Mouse (Mus musculus): ENCODE results near the gene Serinc3. TPM values are rescaled to one million over a fixed set of nuclear protein-coding genes. Genes with fewer than 3 reads are reported as not detected.
"Not testable (repeated sequence)": the region's sequence is repeated elsewhere in the genome, so short reads cannot be mapped to it uniquely, and the experiment has no call there.

Gene Serinc3
- total RNA-seq, 2 experiments from 2014 or later, result 213 to 225 TPM

DNA sequence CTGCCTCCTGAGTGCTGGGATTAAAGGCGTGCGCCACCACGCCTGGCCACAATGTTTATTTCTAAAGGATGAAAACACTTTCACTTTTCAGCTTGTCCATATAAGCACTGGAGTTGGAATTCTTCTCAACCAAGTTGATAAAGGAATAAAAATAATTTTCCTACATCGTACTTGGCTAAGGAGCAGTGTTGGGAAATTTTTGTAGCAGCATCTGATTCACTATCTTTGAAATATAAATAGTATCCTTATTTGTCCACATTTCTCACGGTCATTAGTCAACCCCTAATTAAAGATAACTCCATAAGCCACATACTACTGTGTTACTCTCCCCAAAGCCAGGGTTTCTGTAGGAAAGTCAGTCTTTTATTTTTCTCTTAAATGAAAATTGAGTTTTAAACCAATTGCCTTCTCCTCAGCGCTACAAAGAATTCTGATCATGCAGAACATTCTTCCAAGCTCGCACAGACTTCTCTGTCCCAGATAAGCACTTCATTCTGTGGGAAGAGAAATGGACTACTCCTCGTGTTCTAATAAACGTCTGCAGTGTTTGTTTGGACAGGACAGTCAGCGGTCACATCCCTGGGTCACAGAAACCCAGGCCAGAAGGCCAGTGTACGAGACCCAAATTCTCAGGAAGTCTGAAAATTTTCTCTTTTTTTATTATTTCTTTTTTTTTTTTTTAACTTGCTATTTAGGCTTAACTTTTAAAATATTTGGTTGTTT, 26.1 kb upstream of the Serinc3 start:
- no peak for DNase-seq (ENCODE audit: extremely low spot score in 1 of 2, low spot score in 2 of 2)
- intact Hi-C loops (cut with DNase I), result no loop called here

DNA sequence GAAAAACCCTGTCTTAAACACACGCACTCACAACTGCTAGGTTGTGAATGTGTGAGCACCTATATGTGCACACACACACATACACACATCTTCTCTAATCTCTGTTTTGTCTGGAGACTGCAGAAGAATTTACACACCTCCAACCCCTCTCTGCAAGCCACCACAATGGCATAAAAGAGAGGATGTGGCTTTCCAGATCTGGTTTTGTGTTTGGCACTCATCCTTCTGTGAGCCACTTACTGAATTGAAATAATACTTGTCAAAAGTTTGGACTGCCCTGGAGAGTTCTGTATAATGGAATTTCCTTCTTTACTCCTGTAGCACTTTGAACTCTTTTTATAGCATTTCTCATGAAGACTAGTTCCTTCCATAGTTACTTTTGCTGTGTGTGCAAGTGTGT, 22.1 kb upstream of the Serinc3 start:
- intact Hi-C loops (cut with DNase I), result no loop called here
- DNase-seq (ENCODE audit: extremely low spot score in 1 of 2, low spot score in 2 of 2), result no peak

DNA sequence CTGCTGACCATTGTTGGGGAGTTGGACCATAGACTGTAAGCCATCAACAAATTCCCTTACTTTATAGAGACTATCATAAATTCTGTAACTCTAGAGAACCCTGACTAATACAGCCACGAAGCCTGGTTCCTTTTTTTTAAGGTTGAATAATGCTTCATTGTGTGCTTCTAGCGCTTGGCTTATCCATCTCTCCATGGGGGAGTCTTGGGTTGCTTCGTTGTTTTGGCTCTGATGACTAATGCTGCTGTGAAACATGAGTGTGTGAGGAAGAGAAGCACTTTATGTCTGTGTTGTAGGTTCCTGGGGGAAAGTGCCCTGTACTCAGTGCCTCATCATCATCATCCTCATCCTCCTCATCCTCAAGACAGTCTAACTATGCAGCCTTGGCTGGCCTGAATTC, 19.0 kb upstream of the Serinc3 start:
- no peak for DNase-seq (ENCODE audit: extremely low spot score in 1 of 2, low spot score in 2 of 2)
- intact Hi-C loops (cut with DNase I), result loop anchor here (5.0 kb wide), 1 partner anchor 53 kb away; no protein-coding TSS in a partner anchor

DNA sequence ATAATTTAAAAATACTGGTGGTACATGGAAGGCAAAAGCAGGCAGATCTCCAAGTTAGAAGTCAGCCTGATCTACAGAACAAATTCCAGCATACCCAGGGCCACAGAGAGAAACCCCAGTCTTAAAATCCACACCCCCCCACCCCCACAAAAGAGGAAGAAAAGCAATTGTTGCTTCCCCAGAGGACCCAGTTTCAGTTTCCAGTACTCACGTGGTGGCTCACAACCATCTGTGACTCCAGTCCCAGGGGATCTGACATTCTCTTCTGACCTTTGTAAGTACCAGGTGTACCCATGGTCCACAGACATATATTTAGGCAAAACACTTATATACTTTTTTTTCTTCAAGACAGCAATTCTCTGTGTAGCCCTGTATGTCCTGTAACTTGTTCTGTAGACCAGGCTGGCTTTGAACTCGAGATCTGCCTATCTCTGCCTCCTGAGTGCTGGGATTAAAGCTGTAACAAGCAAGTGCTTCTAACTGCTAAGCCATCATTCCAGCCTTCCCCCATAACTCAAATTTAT, 17.8 kb upstream of the Serinc3 start:
- intact Hi-C loops (cut with DNase I), result loop anchor here (5.0 kb wide), 1 partner anchor 55 kb away; no protein-coding TSS in a partner anchor
- DNase-seq (ENCODE audit: extremely low spot score in 1 of 2, low spot score in 2 of 2), result no peak

DNA sequence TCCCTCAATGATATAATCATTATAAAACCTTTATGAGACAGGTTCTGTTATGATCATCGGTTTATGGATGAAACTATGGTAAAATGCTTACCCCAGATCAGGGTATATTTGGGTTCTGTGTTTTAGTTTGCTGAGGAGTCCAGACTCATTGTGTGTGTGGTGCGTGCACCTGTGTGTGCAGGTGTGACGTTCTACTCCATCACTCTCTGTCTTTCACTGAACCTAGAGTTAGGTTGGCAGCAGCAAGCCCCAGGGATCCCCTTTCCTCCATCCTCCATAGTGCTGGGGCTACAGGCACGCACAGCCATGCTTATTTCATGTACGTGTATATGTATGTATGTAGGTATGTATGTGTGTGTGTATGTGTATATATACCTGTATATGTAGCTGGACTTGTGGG, 17.1 kb upstream of the Serinc3 start:
- intact Hi-C loops (cut with DNase I), result loop anchor here (5.0 kb wide), 1 partner anchor 55 kb away; no protein-coding TSS in a partner anchor
- DNase-seq (ENCODE audit: extremely low spot score in 1 of 2, low spot score in 2 of 2), result no peak

DNA sequence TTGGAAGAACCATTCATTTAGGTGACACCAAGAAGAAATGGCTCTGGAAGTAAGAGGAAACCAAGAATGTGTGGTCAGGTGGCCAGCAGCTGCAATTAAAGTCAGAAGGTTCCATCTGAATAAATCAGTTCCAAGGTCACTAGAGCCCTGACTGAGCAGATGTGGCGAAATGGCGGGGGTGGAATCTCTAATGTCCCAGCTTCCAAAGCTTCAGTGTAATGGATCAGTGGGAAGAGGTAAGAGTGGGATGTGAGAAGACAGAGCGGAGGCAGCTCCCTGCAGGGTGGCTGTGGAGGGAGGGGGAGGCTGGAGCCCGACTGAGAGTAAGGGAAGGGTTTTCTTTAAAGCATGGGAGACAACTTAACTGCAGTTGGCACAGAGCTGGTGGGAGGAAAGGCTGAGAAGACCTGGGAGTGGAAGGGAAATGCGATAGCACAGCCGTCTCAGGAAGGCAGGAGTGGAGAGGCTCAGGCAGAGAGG, 16.5 kb upstream of the Serinc3 start:
- intact Hi-C loops (cut with DNase I), result loop anchor here (5.0 kb wide), 1 partner anchor 56 kb away; no protein-coding TSS in a partner anchor

DNA sequence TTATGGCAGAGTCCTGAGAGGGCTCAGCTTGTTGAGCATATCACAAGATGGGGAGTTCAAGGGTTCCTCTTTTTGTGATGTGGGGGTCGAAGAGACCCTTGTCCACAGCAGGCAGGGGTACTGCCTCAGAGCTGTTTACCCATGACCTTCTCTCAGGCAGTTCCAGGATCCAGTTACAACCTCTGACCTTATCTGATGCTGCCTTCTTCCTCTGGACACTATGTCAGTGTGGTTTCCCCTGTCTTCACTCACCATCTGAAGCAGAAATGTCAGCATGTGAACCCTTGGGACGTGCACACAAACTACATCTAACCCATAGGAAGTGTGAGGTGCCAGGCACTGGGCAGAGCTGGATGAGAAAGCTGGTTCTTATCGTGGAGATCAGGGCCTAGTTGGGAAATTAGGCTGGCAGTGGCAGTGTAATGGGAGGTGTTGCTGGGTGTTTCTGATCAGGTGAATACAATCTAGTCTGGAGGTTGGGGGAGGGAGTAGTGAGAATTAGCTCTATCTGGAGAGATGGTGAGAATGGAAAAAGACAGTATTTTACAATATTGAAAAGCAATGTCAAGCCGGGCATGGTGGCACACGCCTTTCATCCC, 15.3 kb upstream of the Serinc3 start:
- no peak for DNase-seq (ENCODE audit: extremely low spot score in 1 of 2, low spot score in 2 of 2)
- intact Hi-C loops (cut with DNase I), result loop anchor here (5.0 kb wide), 1 partner anchor 57 kb away; no protein-coding TSS in a partner anchor

More for the DNA sequence above, 16.5 kb upstream of the Serinc3 start:
- no peak for DNase-seq (ENCODE audit: extremely low spot score in 1 of 2, low spot score in 2 of 2)

DNA sequence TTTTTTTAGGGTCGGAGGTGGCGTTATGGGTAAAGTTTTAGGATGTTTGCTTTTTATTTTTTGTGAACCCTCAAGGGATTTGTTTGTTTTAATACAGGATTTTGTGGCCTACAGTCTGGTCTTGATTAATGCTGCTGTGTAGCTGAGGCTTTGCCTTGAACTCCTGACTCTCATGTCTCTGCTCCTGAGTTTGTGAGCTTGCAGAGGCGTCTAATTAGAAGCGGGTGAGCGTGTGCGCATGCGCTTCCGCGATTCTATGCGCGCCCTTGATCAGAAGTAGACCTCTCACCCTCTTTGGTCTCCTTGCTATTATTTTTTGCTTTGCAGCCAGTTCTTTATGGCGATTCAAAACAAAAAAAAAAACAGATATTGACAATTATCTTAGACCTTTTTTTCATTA, 14.5 kb upstream of the Serinc3 start:
- intact Hi-C loops (cut with DNase I), result no loop called here
- no peak for DNase-seq (ENCODE audit: extremely low spot score in 1 of 2, low spot score in 2 of 2)

DNA sequence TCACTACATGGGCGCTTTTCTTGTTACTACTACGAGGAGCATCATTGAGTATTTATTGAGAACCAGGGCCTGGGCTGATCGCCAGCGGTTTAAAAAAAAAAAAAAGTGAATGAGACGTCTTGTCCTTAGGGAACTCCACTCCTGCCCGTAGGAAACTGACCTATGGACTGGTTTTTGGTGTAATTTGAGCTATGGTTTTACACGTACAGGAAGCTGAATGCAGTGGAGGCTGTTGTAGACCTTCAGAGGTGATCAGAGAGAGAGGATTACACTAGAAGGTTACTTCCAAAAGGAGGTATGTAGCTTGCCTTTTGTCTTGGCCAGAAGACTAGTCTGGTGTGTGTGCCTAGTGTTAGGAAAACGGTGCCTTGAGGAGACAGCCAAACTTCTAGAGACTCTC, 14.0 kb upstream of the Serinc3 start:
- intact Hi-C loops (cut with DNase I), result no loop called here
- peak in 1 of 2 experiments; percentile 35 for DNase-seq (ENCODE audit: extremely low spot score in 1 of 2, low spot score in 2 of 2)

DNA sequence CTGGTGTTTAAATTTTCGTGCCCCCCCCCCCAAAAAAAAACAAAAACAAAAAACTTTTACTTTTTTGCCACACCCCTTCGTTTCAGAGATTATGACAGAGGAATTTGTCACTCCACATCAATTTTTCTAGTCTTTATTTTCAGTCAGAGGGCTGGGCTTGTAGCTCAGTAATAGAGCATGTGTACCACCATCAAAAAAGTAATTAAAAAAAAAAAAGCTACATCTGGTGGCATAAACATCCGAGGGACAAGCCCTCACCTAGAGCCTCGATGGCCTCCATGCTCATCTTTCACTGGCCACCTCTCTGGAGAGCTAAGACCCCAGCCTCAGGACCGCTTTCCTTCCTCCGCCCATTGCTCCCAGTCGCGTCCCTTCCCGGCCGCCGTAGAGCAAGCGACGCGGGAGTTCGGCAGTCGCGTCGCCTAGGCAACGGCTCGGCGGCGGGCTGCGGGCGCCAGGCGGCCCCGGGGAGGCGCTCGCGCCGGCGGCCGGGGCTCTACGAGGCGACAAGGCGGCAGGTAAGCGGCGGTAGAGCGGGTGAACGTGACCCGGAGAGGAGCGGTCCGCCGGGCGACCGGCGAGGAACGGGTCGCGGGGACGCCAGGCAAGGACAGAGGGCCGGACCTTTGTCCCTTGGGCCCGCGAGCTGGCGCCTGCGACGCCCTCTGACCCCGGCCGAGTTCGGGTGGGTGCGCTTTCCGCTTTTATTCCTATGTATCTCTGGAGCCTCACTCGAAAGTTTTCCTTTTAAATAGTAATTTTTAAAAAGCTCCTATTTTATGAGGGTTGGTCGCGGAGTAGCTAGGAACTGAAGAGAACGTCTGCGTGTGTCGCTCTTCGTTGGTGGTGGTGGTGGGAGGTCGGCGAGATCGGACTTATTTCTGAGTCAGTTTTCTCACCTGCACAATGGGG, 13.3 kb upstream of the Serinc3 start, which contains the start of gene Pkig:
TSS of gene Pkig (plus strand) at position 412 of the 912 bp plus-strand sequence.
- intact Hi-C loops (cut with DNase I), result no loop called here
- peak; percentile 76 to 94 for DNase-seq (ENCODE audit: extremely low spot score in 1 of 2, low spot score in 2 of 2)

DNA sequence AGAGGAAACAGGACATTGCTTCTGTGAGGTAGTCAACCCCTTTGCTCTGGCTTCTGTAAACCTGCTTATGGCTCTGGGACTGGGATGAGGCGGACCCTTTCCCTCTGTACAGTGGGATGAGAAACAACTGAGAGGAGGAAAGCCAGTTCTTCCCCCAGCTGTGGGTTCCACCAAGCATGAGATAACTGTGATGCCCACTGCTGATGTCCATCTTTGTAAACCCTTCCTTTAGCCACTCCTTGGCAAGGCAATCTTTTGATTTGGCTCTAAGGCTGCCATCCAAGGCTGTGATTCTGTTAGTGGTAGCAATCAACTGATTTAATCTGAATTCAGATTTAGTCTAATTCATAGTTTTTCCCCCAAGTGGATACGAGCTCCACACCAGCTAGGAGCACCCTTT, 12.6 kb upstream of the Serinc3 start:
- intact Hi-C loops (cut with DNase I), result no loop called here
- no peak for DNase-seq (ENCODE audit: extremely low spot score in 1 of 2, low spot score in 2 of 2)

DNA sequence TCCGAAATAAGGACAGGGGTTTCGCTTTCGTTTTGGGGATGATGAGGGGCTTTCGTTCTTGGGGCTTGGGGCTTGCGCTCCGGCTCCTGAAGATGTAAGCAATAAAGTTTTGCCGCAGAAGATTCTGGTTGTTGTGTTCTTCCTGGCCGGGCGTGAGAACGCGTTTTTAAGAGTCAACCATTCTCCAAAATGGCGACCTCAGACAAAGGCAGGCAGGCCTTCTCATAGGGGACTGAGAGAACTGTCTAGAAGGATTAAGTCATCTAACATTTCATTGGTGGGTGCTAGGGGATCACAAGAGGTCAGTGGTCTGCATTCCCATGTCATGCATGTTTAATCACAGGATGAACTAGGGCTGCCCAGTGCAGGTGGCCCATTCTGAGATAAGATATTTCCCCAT, 10.8 kb upstream of the Serinc3 start:
- intact Hi-C loops (cut with DNase I); DNase-seq (ENCODE audit: extremely low spot score in 1 of 2, low spot score in 2 of 2): not testable (repeated sequence)

DNA sequence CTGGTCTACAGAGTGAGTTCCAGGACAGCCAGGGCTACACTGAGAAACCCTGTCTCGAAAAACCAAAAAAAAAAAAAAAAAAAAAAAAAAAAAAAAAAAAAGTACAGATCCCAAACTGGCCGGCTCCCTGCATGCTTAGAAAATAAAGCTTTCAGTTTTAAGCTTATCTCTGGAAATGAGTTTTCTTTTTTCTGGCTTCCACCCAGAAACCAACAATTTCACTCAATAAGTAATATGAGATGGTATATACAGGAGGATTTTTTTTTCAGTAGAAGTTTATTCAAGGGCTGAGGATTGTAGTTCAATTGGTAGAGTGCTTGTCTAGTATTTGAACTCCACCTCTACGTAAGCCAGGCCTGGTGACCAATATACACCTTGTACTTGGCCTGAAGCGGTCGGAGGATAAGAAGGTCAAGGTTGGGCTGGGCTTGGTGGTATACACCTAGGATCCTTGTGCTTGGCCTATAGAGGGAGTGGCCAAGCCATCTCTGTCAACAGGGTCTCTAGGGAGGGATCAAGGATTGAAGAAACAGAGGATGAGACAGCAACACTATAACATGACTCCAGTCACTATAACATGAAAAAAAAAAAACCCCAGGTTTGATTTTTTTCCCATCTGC, 1.6 kb upstream of the Serinc3 start:
- DNase-seq (ENCODE audit: extremely low spot score in 1 of 2, low spot score in 2 of 2), result no peak
- intact Hi-C loops (cut with DNase I), result no loop called here

DNA sequence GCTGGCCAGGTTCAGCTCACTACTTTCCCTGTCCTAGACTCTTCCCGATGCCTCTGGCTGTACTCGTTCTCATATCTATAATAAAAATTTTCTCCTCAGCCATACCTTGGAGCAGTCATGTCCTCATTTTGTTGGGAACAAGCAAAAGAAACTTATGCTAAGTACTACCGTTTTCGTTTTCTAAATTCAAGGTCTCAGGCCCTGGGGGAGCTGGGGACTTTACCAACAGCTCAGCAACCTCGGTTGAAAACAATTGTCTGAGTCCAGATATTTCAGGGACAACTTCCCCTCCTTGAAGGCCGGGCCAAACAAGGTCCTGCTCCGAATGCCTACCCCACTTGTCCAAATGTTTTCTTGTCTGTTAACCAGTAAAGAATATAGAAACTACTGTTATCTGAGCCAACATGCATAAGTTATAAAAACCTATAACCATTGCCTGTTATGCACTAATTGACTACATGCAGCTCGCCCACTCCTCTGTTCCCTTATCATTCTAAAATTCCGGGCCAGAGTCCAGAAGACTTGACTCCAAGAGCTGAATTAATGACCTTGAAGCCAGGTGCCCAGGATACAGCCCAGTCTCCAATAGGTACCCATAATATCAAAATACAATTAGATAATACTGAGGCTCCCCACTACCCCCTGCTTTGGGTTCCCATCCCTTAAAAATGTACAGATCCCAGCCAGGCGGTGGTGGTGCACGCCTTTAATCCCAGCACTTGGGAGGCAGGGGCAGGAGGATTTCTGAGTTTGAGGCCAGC, 949 bp upstream of the Serinc3 start:
- intact Hi-C loops (cut with DNase I), result no loop called here
- DNase-seq (ENCODE audit: extremely low spot score in 1 of 2, low spot score in 2 of 2), result no peak

DNA sequence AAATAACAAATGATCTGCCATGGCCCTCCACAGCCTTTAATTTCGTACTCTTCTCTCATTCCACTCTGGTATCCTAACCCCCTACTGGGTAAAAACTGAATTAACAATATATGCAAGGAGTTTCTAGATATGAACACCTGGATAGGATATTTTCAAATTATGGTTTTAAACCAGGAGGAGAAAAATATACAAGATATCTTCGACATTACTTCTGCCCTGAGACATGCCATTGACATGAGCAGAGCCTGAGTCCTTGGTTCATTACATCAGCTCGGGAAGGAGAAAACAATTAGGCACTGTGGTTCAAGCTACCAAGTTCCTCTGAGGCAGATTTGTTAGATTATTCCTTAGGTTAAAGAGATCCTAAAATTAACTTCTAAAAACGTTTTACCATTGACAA, 884 bp downstream of the Serinc3 start:
- intact Hi-C loops (cut with DNase I), result no loop called here
- no peak for DNase-seq (ENCODE audit: extremely low spot score in 1 of 2, low spot score in 2 of 2)

DNA sequence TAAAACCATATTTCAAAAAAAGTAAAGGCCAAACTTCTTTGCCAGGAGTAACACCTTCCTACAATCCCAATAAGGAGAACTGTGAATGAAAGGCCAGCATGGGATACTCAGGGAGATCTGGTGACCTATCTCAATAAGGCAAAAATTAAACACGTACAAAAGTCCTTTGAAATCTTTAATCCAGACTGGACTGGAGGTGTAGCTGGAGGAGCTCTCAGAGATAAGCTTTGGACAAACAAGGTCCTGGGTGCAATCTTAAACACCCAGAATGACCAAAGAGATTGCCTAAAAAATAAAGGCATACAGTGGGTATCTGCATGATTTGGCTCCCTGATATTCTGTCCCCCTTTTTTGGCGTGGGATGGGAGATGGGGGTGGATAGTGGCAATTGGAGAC, 1.4 kb downstream of the Serinc3 start:
- intact Hi-C loops (cut with DNase I), result no loop called here

DNA sequence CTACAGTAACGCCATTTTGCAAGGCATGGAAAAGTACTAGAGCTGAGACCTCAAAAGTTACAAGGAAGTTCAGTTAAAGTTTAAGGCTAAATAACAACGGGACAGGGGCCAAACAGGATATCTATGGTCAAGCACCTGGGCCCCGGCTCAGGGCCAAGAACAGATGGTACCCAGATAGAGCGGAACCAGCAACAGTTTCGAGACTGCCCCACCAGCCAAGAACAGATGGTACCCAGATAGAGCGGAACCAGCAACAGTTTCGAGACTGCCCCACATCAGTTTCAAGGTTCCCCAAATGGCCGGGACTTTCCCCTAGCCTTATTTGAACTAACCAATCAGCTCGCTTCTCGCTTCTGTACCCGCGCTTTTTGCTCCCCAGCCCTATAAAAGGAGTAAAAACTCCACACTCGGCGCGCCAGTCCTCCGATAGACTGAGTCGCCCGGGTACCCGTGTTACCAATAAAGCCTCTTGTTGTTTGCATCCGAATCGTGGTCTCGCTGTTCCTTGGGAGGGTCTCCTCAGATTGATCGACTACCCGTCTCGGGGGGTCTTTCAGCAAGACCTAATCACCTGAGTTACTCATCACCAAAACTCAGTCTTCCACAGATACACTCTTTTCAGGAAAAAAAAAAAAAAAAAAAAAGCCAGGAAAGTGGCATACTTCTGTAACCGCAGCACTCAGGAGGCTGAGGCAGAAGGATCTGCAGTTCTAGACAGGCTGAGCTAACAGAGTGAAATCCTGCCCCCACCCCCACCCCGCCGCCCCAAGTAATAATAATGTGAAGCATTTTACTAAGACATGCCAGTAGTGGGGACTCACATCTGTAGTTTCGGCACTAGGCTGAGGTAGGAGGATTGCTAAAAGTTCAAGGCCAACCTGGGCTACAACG, 2.0 kb downstream of the Serinc3 start:
- peak in 1 of 2 experiments; percentile 54 for DNase-seq (ENCODE audit: extremely low spot score in 1 of 2, low spot score in 2 of 2)
- intact Hi-C loops (cut with DNase I), result no loop called here

More for the DNA sequence above, 1.4 kb downstream of the Serinc3 start:
- DNase-seq (ENCODE audit: extremely low spot score in 1 of 2, low spot score in 2 of 2), result no peak

Data from left cerebral cortex, postnatal 10 days (tissue).